Mouse (Mus musculus) adrenal gland (tissue): ENCODE measurements at regions not wholly inside any gene's neighbourhood (a gene's known extent, or its start where the extent isn't known, plus 50 kb on each side); places are given as distances from the start of the nearest gene placed in this dataset.

Experiments used
- intact Hi-C: fragments of 180-260 bp; cut with DNase I; formaldehyde crosslinking; loops from one replicate; pipeline ENCODE4 v1.15.1; 2025

- intact Hi-C loops: loop anchor here (5.0 kb wide), 2 partner anchors 34 to 61 kb away; no protein-coding TSS in a partner anchor
Measured at GRCm38 (mm10) chr15:85672931-85673330, 61.9 kb upstream of the Ppara start.

GRCm38 (mm10) chr15:85673506-85673905 is 61.3 kb upstream of the Ppara start:
- intact Hi-C loops: loop anchor here (5.0 kb wide), 2 partner anchors 34 to 61 kb away; no protein-coding TSS in a partner anchor

GRCm38 (mm10) chr15:85674191-85674984 is 60.4 kb upstream of the Ppara start:
- intact Hi-C loops: loop anchor here (5.0 kb wide), 2 partner anchors 33 to 62 kb away; no protein-coding TSS in a partner anchor

- intact Hi-C loops: no loop called here
Measured at GRCm38 (mm10) chr15:85675126-85675525, 59.7 kb upstream of the Ppara start.

GRCm38 (mm10) chr15:85675736-85676135 is 59.0 kb upstream of the Ppara start:
- intact Hi-C loops: no loop called here

- intact Hi-C loops: no loop called here
Measured at GRCm38 (mm10) chr15:85676156-85676555, 58.6 kb upstream of the Ppara start.

- intact Hi-C loops: no loop called here
Measured at GRCm38 (mm10) chr15:85676871-85677270, 57.9 kb upstream of the Ppara start.

- intact Hi-C loops: no loop called here
Measured at GRCm38 (mm10) chr15:85677381-85677780, 57.4 kb upstream of the Ppara start.

- intact Hi-C loops: no loop called here
Measured at GRCm38 (mm10) chr15:85677855-85678254, 56.9 kb upstream of the Ppara start.

GRCm38 (mm10) chr15:85678351-85678895 is 56.4 kb upstream of the Ppara start:
- intact Hi-C loops: no loop called here

- intact Hi-C loops: no loop called here
Measured at GRCm38 (mm10) chr15:85678981-85679708, 55.6 kb upstream of the Ppara start.

- intact Hi-C loops: no loop called here
Measured at GRCm38 (mm10) chr15:85679864-85680428, 54.8 kb upstream of the Ppara start.

- intact Hi-C loops: no loop called here
Measured at GRCm38 (mm10) chr15:85680460-85681224, 54.1 kb upstream of the Ppara start.

GRCm38 (mm10) chr15:85682116-85682515 is 52.7 kb upstream of the Ppara start:
- intact Hi-C loops: no loop called here

GRCm38 (mm10) chr15:85682780-85683179 is 52.0 kb upstream of the Ppara start:
- intact Hi-C loops: no loop called here

GRCm38 (mm10) chr15:85683271-85683670 is 51.5 kb upstream of the Ppara start:
- intact Hi-C loops: no loop called here

GRCm38 (mm10) chr15:85683716-85684115 is 51.1 kb upstream of the Ppara start:
- intact Hi-C loops: no loop called here

- intact Hi-C loops: no loop called here
Measured at GRCm38 (mm10) chr15:85684164-85684708, 50.5 kb upstream of the Ppara start.

- intact Hi-C loops: no loop called here
Measured at GRCm38 (mm10) chr15:85684875-85685274, 49.9 kb upstream of the Ppara start.
